Mouse (Mus musculus): ENCODE results near the gene Ubald2.

DNA sequence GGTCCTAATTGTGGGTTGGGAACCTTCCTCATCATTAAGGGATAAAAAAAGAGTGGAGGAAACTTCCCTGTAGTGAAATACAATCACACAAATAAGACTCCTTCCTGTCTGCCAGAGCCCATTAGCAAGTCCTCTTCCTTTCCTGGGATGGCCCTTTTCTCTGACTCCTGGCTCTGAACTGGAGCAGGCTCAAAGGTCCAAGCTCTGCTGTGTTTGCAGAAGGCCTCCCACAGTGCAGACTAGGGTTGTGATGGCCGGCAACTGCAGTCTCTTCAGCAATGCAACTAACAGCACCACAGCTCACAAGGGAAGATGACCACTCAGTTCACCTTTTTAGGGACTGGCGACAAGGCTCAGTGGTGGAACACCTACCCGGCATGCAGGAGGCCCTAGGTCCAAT, 36.4 kb downstream of the Ubald2 start:
- no peak for TF ChIP-seq CTCF (IDR thresholded peaks at IDR 0.05; ENCODE audit: low read depth)
- TF ChIP-seq EP300 (IDR thresholded peaks at IDR 0.05; ENCODE audit: low read depth), result no peak
